Mouse (Mus musculus) bone marrow, adult 2 months (tissue): Measurements from ENCODE around the gene Map2k5.
A peak's percentile ranks its signal among the peaks of the same experiment; 100 is the strongest.

Experiments used
- CTCF ChIP-seq: fragments of 200-500 bp; IDR thresholded peaks from 2 replicates; pipeline ENCODE4 v1.5.1; 2011; ENCODE audit warnings: low read length, control low read depth; ENCODE audit not compliant: control insufficient read depth, insufficient read depth
- POLR2A ChIP-seq: fragments of 200-500 bp; IDR thresholded peaks from 2 replicates; pipeline ENCODE4 v1.6.1; 2011; ENCODE audit warnings: low read depth, mild to moderate bottlenecking, control low read depth, low read length, borderline replicate concordance; ENCODE audit not compliant: control insufficient read depth

DNA sequence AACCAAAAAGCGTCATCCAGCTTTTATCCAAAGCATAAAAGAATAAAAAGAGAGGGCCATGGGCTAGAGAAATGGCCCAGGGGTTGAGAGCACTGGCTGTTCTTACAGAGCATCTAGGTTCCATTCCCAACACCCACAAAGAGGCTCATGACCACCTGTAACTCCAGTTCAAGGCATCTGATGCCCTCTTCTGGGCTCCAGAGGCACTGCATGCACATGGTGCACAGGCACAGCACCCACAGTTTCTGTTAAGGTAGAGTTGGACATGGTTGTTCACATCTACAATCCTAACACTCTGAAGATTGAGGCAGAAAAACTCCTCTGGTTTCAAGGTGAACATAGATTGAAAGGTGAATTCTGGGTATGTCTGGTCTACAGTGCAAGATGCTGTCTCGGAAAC, 44.6 kb downstream of the Map2k5 start:
- TF ChIP-seq CTCF (peak; percentile 47), POLR2A (no peak)
